Mouse (Mus musculus): ENCODE results near the gene Tmem201. TPM values are rescaled to one million over a fixed set of nuclear protein-coding genes. Genes with fewer than 3 reads are reported as not detected.
A peak's percentile ranks its signal among the peaks of the same experiment; 100 is the strongest.

Tmem201 gene
- polyA plus RNA-seq, 1 experiment from 2014 or later = 38.4 TPM

- WGBS = 92% methylated on average over 18 of the region's 18 CpGs
- H3K9ac ChIP-seq (ENCODE audit: low read length) = no peak overlapping the region
- no peaks in the 10 kb centered on the region for H3K27me3 ChIP-seq (ENCODE audit: control insufficient read depth, insufficient read depth, low read length)
- no peak overlapping the region for H3K4me2 ChIP-seq (ENCODE audit: low read length)
- H3K4me1 ChIP-seq (ENCODE audit: control insufficient read depth in 2 of 2, insufficient read depth in 2 of 2, low read length in 2 of 2) = peaks cover 0 to 3% of the 10 kb centered on the region in 2 experiments; a peak in 1 of 4 replicates
- H3K27ac ChIP-seq (replicated peaks in 1 of 2; ENCODE audit: control insufficient read depth in 1 of 2, insufficient read depth in 1 of 2, low read depth in 2 of 2, low read length in 2 of 2) = no peak overlapping the region
- H3K4me3 ChIP-seq (ENCODE audit: control insufficient read depth in 1 of 2, insufficient read depth in 1 of 2, low read depth in 1 of 2, low read length in 2 of 2) = no peak overlapping the region
- peaks cover 8% of the 10 kb centered on the region; the same call in 1 of the 2 replicates for H3K36me3 ChIP-seq (ENCODE audit: control insufficient read depth, insufficient read depth, low read length)
- no peak for ATAC-seq (ENCODE audit: insufficient number of reproducible peaks, insufficient read depth, low FRiP score, low read depth)
- H3K9me3 ChIP-seq (ENCODE audit: control insufficient read depth, low read length) = no peaks in the 10 kb centered on the region
Observed at GRCm38 (mm10) chr4:149749003-149749662, 11.3 kb upstream of the Tmem201 start.

GRCm38 (mm10) chr4:149744119-149744518 lies 6.3 kb upstream of the Tmem201 start:
- 70% methylated on average over 7 of the region's 7 CpGs for WGBS
- no peak overlapping the region for H3K4me2 ChIP-seq (ENCODE audit: low read length)
- H3K27ac ChIP-seq (replicated peaks in 1 of 2; ENCODE audit: control insufficient read depth in 1 of 2, insufficient read depth in 1 of 2, low read depth in 2 of 2, low read length in 2 of 2) = no peak overlapping the region
- no peaks in the 10 kb centered on the region for H3K9me3 ChIP-seq (ENCODE audit: control insufficient read depth, low read length)
- H3K4me3 ChIP-seq (ENCODE audit: control insufficient read depth in 1 of 2, insufficient read depth in 1 of 2, low read depth in 1 of 2, low read length in 2 of 2) = no peak overlapping the region
- ATAC-seq (ENCODE audit: insufficient number of reproducible peaks, insufficient read depth, low FRiP score, low read depth) = no peak
- no peaks in the 10 kb centered on the region for H3K4me1 ChIP-seq (ENCODE audit: control insufficient read depth in 2 of 2, insufficient read depth in 2 of 2, low read length in 2 of 2)
- no peaks in the 10 kb centered on the region for H3K27me3 ChIP-seq (ENCODE audit: control insufficient read depth, insufficient read depth, low read length)
- no peak overlapping the region for H3K9ac ChIP-seq (ENCODE audit: low read length)
- H3K36me3 ChIP-seq (ENCODE audit: control insufficient read depth, insufficient read depth, low read length) = peaks cover 15% of the 10 kb centered on the region; the same call in 1 of the 2 replicates

GRCm38 (mm10) chr4:149742011-149742530 lies 4.2 kb upstream of the Tmem201 start:
- Histone ChIP-seq H3K9me3 (ENCODE audit: control insufficient read depth, low read length) (no peaks in the 10 kb centered on the region), H3K27me3 (ENCODE audit: control insufficient read depth, insufficient read depth, low read length) (no peaks in the 10 kb centered on the region), H3K4me1 (ENCODE audit: control insufficient read depth in 2 of 2, insufficient read depth in 2 of 2, low read length in 2 of 2) (peaks cover under 1 to 2% of the 10 kb centered on the region in 2 experiments; a peak in 3 of 4 replicates), H3K4me3 (ENCODE audit: control insufficient read depth in 1 of 2, insufficient read depth in 1 of 2, low read depth in 1 of 2, low read length in 2 of 2) (no peak overlapping the region), H3K27ac (replicated peaks in 1 of 2; ENCODE audit: control insufficient read depth in 1 of 2, insufficient read depth in 1 of 2, low read depth in 2 of 2, low read length in 2 of 2) (no peak overlapping the region), H3K9ac (ENCODE audit: low read length) (no peak overlapping the region), H3K4me2 (ENCODE audit: low read length) (no peak overlapping the region), H3K36me3 (ENCODE audit: control insufficient read depth, insufficient read depth, low read length) (peaks cover 10% of the 10 kb centered on the region; the same call in 1 of the 2 replicates)
- no peak for ATAC-seq (ENCODE audit: insufficient number of reproducible peaks, insufficient read depth, low FRiP score, low read depth)
- 95% methylated on average over 14 of the region's 14 CpGs for WGBS

GRCm38 (mm10) chr4:149740301-149740700 lies 2.5 kb upstream of the Tmem201 start:
- Histone ChIP-seq H3K9me3 (ENCODE audit: control insufficient read depth, low read length) (no peaks in the 10 kb centered on the region), H3K4me1 (ENCODE audit: control insufficient read depth in 2 of 2, insufficient read depth in 2 of 2, low read length in 2 of 2) (peaks cover 17 to 20% of the 10 kb centered on the region in 2 experiments), H3K4me3 (ENCODE audit: control insufficient read depth in 1 of 2, insufficient read depth in 1 of 2, low read depth in 1 of 2, low read length in 2 of 2) (no peak overlapping the region), H3K4me2 (ENCODE audit: low read length) (no peak overlapping the region), H3K27ac (replicated peaks in 1 of 2; ENCODE audit: control insufficient read depth in 1 of 2, insufficient read depth in 1 of 2, low read depth in 2 of 2, low read length in 2 of 2) (no peak overlapping the region), H3K36me3 (ENCODE audit: control insufficient read depth, insufficient read depth, low read length) (peaks cover 15% of the 10 kb centered on the region; the same call in 1 of the 2 replicates), H3K9ac (ENCODE audit: low read length) (no peak overlapping the region), H3K27me3 (ENCODE audit: control insufficient read depth, insufficient read depth, low read length) (no peaks in the 10 kb centered on the region)
- 82% methylated on average over 7 of the region's 7 CpGs for WGBS
- ATAC-seq (ENCODE audit: insufficient number of reproducible peaks, insufficient read depth, low FRiP score, low read depth) = no peak

- H3K9me3 ChIP-seq (ENCODE audit: control insufficient read depth, low read length) = no peaks in the 10 kb centered on the region
- ATAC-seq (ENCODE audit: insufficient number of reproducible peaks, insufficient read depth, low FRiP score, low read depth) = no peak
- peaks cover 13% of the 10 kb centered on the region; the same call in 1 of the 2 replicates for H3K36me3 ChIP-seq (ENCODE audit: control insufficient read depth, insufficient read depth, low read length)
- no peak overlapping the region for H3K9ac ChIP-seq (ENCODE audit: low read length)
- H3K4me1 ChIP-seq (ENCODE audit: control insufficient read depth in 2 of 2, insufficient read depth in 2 of 2, low read length in 2 of 2) = peaks cover 25 to 28% of the 10 kb centered on the region in 2 experiments
- 63% methylated on average over 5 of the region's 5 CpGs for WGBS
- no peak overlapping the region for H3K4me3 ChIP-seq (ENCODE audit: control insufficient read depth in 1 of 2, insufficient read depth in 1 of 2, low read depth in 1 of 2, low read length in 2 of 2)
- H3K27ac ChIP-seq (replicated peaks in 1 of 2; ENCODE audit: control insufficient read depth in 1 of 2, insufficient read depth in 1 of 2, low read depth in 2 of 2, low read length in 2 of 2) = no peak overlapping the region
- no peaks in the 10 kb centered on the region for H3K27me3 ChIP-seq (ENCODE audit: control insufficient read depth, insufficient read depth, low read length)
- H3K4me2 ChIP-seq (ENCODE audit: low read length) = no peak overlapping the region
Observed at GRCm38 (mm10) chr4:149739478-149739877, 1.6 kb upstream of the Tmem201 start.

GRCm38 (mm10) chr4:149736581-149736980 lies 1.3 kb downstream of the Tmem201 start:
- no peak for ATAC-seq (ENCODE audit: insufficient number of reproducible peaks, insufficient read depth, low FRiP score, low read depth)
- Histone ChIP-seq H3K27me3 (ENCODE audit: control insufficient read depth, insufficient read depth, low read length) (no peaks in the 10 kb centered on the region), H3K4me2 (ENCODE audit: low read length) (peak overlapping the region; percentile 91), H3K9ac (ENCODE audit: low read length) (peak overlapping the region; percentile 92), H3K36me3 (ENCODE audit: control insufficient read depth, insufficient read depth, low read length) (peaks cover 11% of the 10 kb centered on the region), H3K27ac (replicated peaks in 1 of 2; ENCODE audit: control insufficient read depth in 1 of 2, insufficient read depth in 1 of 2, low read depth in 2 of 2, low read length in 2 of 2) (no peak overlapping the region), H3K4me3 (ENCODE audit: control insufficient read depth in 1 of 2, insufficient read depth in 1 of 2, low read depth in 1 of 2, low read length in 2 of 2) (peak overlapping the region; percentile 80 to 92), H3K4me1 (ENCODE audit: control insufficient read depth in 2 of 2, insufficient read depth in 2 of 2, low read length in 2 of 2) (peaks cover 43 to 54% of the 10 kb centered on the region in 2 experiments), H3K9me3 (ENCODE audit: control insufficient read depth, low read length) (no peaks in the 10 kb centered on the region)
- 24% methylated on average over 4 of the region's 4 CpGs for WGBS

- peak overlapping the region in 1 of 2 experiments; percentile 13; a peak in 1 of 4 replicates for H3K4me3 ChIP-seq (ENCODE audit: control insufficient read depth in 1 of 2, insufficient read depth in 1 of 2, low read depth in 1 of 2, low read length in 2 of 2)
- H3K9me3 ChIP-seq (ENCODE audit: control insufficient read depth, low read length) = no peaks in the 10 kb centered on the region
- 59% methylated on average over 5 of the region's 5 CpGs for WGBS
- no peak for ATAC-seq (ENCODE audit: insufficient number of reproducible peaks, insufficient read depth, low FRiP score, low read depth)
- peak overlapping the region; percentile 91; the same call in 1 of the 2 replicates for H3K4me2 ChIP-seq (ENCODE audit: low read length)
- H3K4me1 ChIP-seq (ENCODE audit: control insufficient read depth in 2 of 2, insufficient read depth in 2 of 2, low read length in 2 of 2) = peaks cover 45 to 62% of the 10 kb centered on the region in 2 experiments
- no peaks in the 10 kb centered on the region for H3K27me3 ChIP-seq (ENCODE audit: control insufficient read depth, insufficient read depth, low read length)
- H3K9ac ChIP-seq (ENCODE audit: low read length) = 0 out of 2 replicates have a peak overlapping the region, but pooled peaks have one; percentile 92
- peaks cover 19% of the 10 kb centered on the region for H3K36me3 ChIP-seq (ENCODE audit: control insufficient read depth, insufficient read depth, low read length)
- no peak overlapping the region for H3K27ac ChIP-seq (replicated peaks in 1 of 2; ENCODE audit: control insufficient read depth in 1 of 2, insufficient read depth in 1 of 2, low read depth in 2 of 2, low read length in 2 of 2)
Observed at GRCm38 (mm10) chr4:149735624-149736250, 2.1 kb downstream of the Tmem201 start.

All from heart, embryonic 14.5 days (tissue).